Mouse (Mus musculus) megakaryocyte progenitor cell, adult 5-6 weeks (primary cell): Measurements from ENCODE around the gene Abhd15. TPM values are rescaled to one million over a fixed set of nuclear protein-coding genes. Genes with fewer than 3 reads are reported as not detected.

Experiments used
- total RNA-seq, 2 experiments: library from RNA; stranded (forward) in 1 of 2; stranded (reverse) in 1 of 2; fragments of 157-497, 149-512 nt in 1 of 2; fragments of 200-1000 nt in 1 of 2; gene quantifications; 2 replicates each; pipeline versions ENCODE4 v1.2.3 to v1.2.4; 2015 to 2017

Abhd15 gene
- total RNA-seq, 2 experiments from 2014 or later = 3.4 to 4.6 TPM

Other genes starting within 250 kb of the Abhd15 start
- gene Coro6, start 52.7 kb upstream of the Abhd15 start, total RNA-seq (2015) = not detected in 2 replicates
- not detected in 2 replicates for gene Coro6, start 52.7 kb upstream of the Abhd15 start, total RNA-seq (2017)
- 10.0 and 10.4 TPM in 2 replicates for gene Ankrd13b, start 25.4 kb upstream of the Abhd15 start, total RNA-seq (2015)
- gene Ankrd13b, start 25.4 kb upstream of the Abhd15 start, total RNA-seq (2017) = 5.7 and 6.0 TPM in 2 replicates
- gene Git1, start 21.6 kb upstream of the Abhd15 start, total RNA-seq (2015) = 24.3 and 27.6 TPM in 2 replicates
- gene Git1, start 21.6 kb upstream of the Abhd15 start, total RNA-seq (2017) = 14.5 and 17.1 TPM in 2 replicates
- gene Trp53i13, start 859 bp downstream of the Abhd15 start, total RNA-seq (2015) = 1.7 and 2.0 TPM in 2 replicates
- gene Trp53i13, start 859 bp downstream of the Abhd15 start, total RNA-seq (2017) = 1.7 and 8.2 TPM in 2 replicates
- gene Gm10392, start 4.1 kb downstream of the Abhd15 start, total RNA-seq (2015) = 0.32 TPM in 1 of 2 replicates, not detected in the other
- 0.41 and 1.2 TPM in 2 replicates for gene Gm10392, start 4.1 kb downstream of the Abhd15 start, total RNA-seq (2017)
- 30.5 and 31.8 TPM in 2 replicates for gene Taok1, start 92.7 kb downstream of the Abhd15 start, total RNA-seq (2015)
- 30.3 and 37.8 TPM in 2 replicates for gene Taok1, start 92.7 kb downstream of the Abhd15 start, total RNA-seq (2017)
- 68.5 and 75.4 TPM in 2 replicates for gene Nufip2, start 171.0 kb downstream of the Abhd15 start, total RNA-seq (2015)
- gene Nufip2, start 171.0 kb downstream of the Abhd15 start, total RNA-seq (2017) = 76.5 and 98.4 TPM in 2 replicates
- not detected in 2 replicates for gene Cryba1, start 210.2 kb downstream of the Abhd15 start, total RNA-seq (2015)
- not detected in 2 replicates for gene Cryba1, start 210.2 kb downstream of the Abhd15 start, total RNA-seq (2017)
- 23.1 and 25.1 TPM in 2 replicates for gene Myo18a, start 248.1 kb downstream of the Abhd15 start, total RNA-seq (2015)
- 71.4 and 99.8 TPM in 2 replicates for gene Myo18a, start 248.1 kb downstream of the Abhd15 start, total RNA-seq (2017)